Mouse (Mus musculus): ENCODE data around the gene Slc12a3.

GRCm38 (mm10) chr8:94387785-94388184 lies 58.8 kb downstream of the Slc12a3 start:
- TF ChIP-seq EP300 (IDR thresholded peaks at IDR 0.05; ENCODE audit: low read depth in 1 of 2, low read length in 2 of 2) = no peak
- no peak for TF ChIP-seq MXI1 (IDR thresholded peaks at IDR 0.05; ENCODE audit: low read depth, low read length)
- no peak for TF ChIP-seq GATA1 (IDR thresholded peaks at IDR 0.05; ENCODE audit: low read depth, low read length)
- TF ChIP-seq CTCF (IDR thresholded peaks at IDR 0.05 in 2 of 3, conservative IDR thresholded peaks at IDR 0.05 in 1 of 3; ENCODE audit: control insufficient read depth in 1 of 3, insufficient read depth in 1 of 3, low read depth in 2 of 3, low read length in 3 of 3, poor library complexity in 1 of 3, severe bottlenecking in 1 of 3) = no peak
- TF ChIP-seq MAZ (IDR thresholded peaks at IDR 0.05; ENCODE audit: low read depth, low read length) = no peak
- no peak for TF ChIP-seq SMC3 (IDR thresholded peaks at IDR 0.05; ENCODE audit: low read depth, low read length)
- TF ChIP-seq ELF1 (IDR thresholded peaks at IDR 0.05; ENCODE audit: low read depth, low read length) = no peak
- TF ChIP-seq NELFE (IDR thresholded peaks at IDR 0.05; ENCODE audit: low read depth, low read length) = no peak
- TF ChIP-seq BHLHE40 (IDR thresholded peaks at IDR 0.05; ENCODE audit: borderline replicate concordance, low read depth, low read length) = no peak
- no peak for TF ChIP-seq TAL1 (IDR thresholded peaks at IDR 0.05; ENCODE audit: low read length)
